Mouse (Mus musculus): ENCODE results near the gene Daxx. TPM values are rescaled to one million over a fixed set of nuclear protein-coding genes. Genes with fewer than 3 reads are reported as not detected.

Daxx gene
- polyA plus RNA-seq, 1 experiment from 2014 or later, result 39.2 TPM

DNA sequence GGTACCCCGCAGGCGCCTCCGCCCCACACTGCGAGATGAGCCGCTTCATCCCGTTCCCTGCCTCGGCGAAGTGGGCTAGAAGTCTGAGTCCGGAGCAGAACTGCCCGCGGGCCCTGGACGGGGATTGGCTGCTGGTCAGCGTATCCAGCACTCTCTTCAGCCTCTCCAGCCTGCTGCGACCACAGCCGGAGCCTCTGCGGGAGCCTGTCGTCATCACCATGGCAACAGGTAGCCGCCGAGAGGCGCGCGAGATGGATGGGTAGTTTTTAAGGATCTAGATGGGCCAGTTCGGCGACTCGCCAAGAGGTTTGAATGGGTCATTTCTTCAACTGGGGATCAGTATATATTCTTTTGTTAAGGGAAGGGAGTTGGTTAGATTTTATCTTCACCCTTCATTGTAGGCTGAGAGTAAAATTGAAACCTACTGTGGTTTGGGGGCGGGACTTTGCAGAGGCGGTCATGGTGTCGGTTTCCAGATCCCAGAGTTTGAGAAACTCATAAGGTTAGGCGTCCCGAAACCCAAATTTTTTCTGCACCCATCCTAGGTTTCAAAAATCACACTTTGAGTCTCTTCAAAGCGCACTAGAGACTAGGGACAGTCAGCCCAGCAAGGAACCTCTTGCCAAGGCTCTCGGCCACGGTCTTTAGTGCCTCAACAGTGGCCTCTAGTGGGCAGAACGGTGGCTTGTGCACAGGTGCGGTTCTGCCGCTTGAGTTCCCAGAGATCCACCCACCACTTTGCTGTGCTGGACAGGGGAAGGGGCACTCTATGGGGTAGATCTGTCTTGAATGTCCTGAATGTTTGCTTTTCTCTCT, 11.3 kb downstream of the Daxx start:
- Histone ChIP-seq H3K9ac (replicated peaks; ENCODE audit: low read depth, low read length) (peak overlapping the region; percentile 55), H3K27ac (ENCODE audit: low read length) (peak overlapping the region; percentile 48; the same call in 1 of the 2 replicates), H3K27me3 (ENCODE audit: control insufficient read depth, insufficient read depth, low read length) (no peaks in the 10 kb centered on the region), H3K36me3 (ENCODE audit: control insufficient read depth, insufficient read depth, low read length) (no peaks in the 10 kb centered on the region), H3K4me1 (ENCODE audit: control insufficient read depth, insufficient read depth, low read length) (peaks cover 13% of the 10 kb centered on the region), H3K4me3 (ENCODE audit: low read depth, low read length) (peak overlapping the region; percentile 70), H3K4me2 (replicated peaks; ENCODE audit: low read depth, low read length) (peak overlapping the region; percentile 99), H3K9me3 (ENCODE audit: control insufficient read depth, low read depth, low read length) (no peaks in the 10 kb centered on the region)
- WGBS, result under 1% methylated on average over 36 of the region's 36 CpGs
- peak; percentile 35; the same call in 1 of the 2 replicates for ATAC-seq (ENCODE audit: insufficient number of reproducible peaks, insufficient read depth, low FRiP score, low read depth)

DNA sequence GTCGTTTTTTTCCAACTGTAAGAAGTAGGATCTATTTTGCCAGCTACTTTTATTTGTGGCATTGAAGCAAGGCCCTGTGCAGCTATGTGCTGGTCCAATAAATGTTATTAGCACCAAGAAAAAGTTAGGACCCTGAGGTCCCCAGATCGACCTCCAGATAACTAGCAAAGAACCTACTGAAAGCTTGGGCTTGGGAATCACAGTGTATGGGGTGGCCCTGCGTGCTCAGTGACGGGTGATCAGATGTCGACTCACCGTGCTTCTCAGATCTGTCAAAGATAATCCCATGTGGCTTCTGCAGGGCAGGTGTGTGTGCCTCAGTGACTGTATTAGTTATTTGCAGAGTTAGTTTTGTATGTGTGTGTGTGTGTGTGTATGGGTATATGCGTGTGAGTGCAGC, 12.1 kb downstream of the Daxx start:
- no peak overlapping the region for H3K4me3 ChIP-seq (ENCODE audit: low read depth, low read length)
- no peaks in the 10 kb centered on the region for H3K9me3 ChIP-seq (ENCODE audit: control insufficient read depth, low read depth, low read length)
- H3K27ac ChIP-seq (ENCODE audit: low read length), result no peak overlapping the region
- peaks cover 13% of the 10 kb centered on the region for H3K4me1 ChIP-seq (ENCODE audit: control insufficient read depth, insufficient read depth, low read length)
- no peak overlapping the region for H3K9ac ChIP-seq (replicated peaks; ENCODE audit: low read depth, low read length)
- WGBS, result 89% methylated on average over 7 of the region's 7 CpGs
- H3K4me2 ChIP-seq (replicated peaks; ENCODE audit: low read depth, low read length), result no peak overlapping the region
- H3K36me3 ChIP-seq (ENCODE audit: control insufficient read depth, insufficient read depth, low read length), result 0 out of 2 replicates have a peak, but pooled peaks cover under 1% of the 10 kb centered on the region
- no peak for ATAC-seq (ENCODE audit: insufficient number of reproducible peaks, insufficient read depth, low FRiP score, low read depth)
- no peaks in the 10 kb centered on the region for H3K27me3 ChIP-seq (ENCODE audit: control insufficient read depth, insufficient read depth, low read length)

DNA sequence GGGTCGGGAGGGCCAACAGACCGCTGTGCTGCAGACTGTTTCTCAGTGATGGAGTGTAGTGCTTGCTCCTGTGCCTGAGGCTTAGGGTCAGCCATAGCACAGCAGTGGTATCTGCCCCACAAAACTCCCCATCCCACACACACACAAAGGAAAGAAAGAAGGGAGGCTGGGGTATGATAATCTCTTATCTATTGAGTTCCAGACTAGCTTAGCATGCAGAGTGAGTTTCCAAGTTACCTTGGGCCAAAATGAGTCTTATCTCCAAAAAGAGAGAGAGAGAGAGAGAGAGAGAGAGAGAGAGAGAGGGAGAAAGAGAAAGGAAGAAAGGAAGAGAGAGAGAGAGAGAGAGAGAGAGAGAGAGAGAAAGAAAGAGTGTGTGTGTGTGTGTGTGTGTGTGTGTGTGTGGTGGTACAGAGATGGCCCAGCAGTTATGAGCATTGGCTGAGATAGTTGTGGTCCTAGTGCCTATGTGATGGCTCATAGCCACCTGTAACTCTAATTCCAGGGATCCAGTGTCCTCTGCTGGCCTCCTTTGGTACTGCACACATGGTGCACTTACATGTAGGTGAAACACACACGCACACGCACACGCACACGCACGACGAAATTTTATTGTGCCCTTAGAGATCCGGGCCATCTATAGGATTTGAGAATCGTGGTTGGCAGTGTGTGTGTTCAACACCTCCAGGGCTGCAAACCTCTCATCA, 15.5 kb downstream of the Daxx start:
- no peak overlapping the region for H3K27ac ChIP-seq (ENCODE audit: low read length)
- H3K9ac ChIP-seq (replicated peaks; ENCODE audit: low read depth, low read length), result no peak overlapping the region
- 86% methylated on average over 10 of the region's 10 CpGs for WGBS
- peaks cover 4% of the 10 kb centered on the region for H3K4me1 ChIP-seq (ENCODE audit: control insufficient read depth, insufficient read depth, low read length)
- H3K9me3 ChIP-seq (ENCODE audit: control insufficient read depth, low read depth, low read length), result no peaks in the 10 kb centered on the region
- no peak for ATAC-seq (ENCODE audit: insufficient number of reproducible peaks, insufficient read depth, low FRiP score, low read depth)
- H3K4me2 ChIP-seq (replicated peaks; ENCODE audit: low read depth, low read length), result no peak overlapping the region
- H3K27me3 ChIP-seq (ENCODE audit: control insufficient read depth, insufficient read depth, low read length), result no peaks in the 10 kb centered on the region
- H3K36me3 ChIP-seq (ENCODE audit: control insufficient read depth, insufficient read depth, low read length), result 0 out of 2 replicates have a peak, but pooled peaks cover 3% of the 10 kb centered on the region
- no peak overlapping the region for H3K4me3 ChIP-seq (ENCODE audit: low read depth, low read length)

DNA sequence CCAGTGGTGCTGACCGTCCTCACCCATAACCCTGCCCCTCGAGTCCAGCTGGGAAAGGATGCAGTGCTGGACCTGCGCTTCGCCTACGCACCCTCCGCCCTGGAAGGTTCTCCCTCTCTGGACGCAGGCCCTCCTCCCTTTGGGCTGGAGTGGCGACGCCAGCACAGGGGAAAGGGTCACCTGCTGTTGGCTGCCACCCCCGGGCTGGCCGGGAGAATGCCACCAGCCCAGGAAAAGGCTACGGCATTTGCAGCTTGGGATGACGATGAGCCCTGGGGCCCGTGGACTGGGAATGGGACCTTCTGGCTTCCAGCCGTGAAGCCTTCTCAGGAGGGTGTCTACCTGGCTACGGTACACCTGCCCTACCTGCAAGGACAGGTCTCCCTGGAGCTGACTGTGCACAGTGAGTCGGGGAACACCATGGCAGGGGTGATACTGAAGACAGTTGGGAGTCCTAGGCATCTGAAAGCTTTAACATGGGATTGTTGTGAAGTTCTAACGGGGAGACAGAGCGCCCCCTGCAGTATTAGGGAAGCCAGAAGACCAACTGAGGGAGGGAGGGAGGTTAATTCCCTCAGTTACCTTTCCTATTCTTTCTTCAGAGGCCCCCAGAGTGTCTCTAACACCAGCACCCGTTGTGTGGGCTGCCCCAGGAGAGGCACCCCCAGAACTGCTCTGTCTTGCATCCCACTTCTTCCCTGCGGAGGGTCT, 16.3 kb downstream of the Daxx start:
- H3K9ac ChIP-seq (replicated peaks; ENCODE audit: low read depth, low read length), result no peak overlapping the region
- no peaks in the 10 kb centered on the region for H3K9me3 ChIP-seq (ENCODE audit: control insufficient read depth, low read depth, low read length)
- no peak overlapping the region for H3K4me2 ChIP-seq (replicated peaks; ENCODE audit: low read depth, low read length)
- no peak for ATAC-seq (ENCODE audit: insufficient number of reproducible peaks, insufficient read depth, low FRiP score, low read depth)
- no peak overlapping the region for H3K4me3 ChIP-seq (ENCODE audit: low read depth, low read length)
- H3K27ac ChIP-seq (ENCODE audit: low read length), result no peak overlapping the region
- no peaks in the 10 kb centered on the region for H3K27me3 ChIP-seq (ENCODE audit: control insufficient read depth, insufficient read depth, low read length)
- H3K4me1 ChIP-seq (ENCODE audit: control insufficient read depth, insufficient read depth, low read length), result peaks cover 4% of the 10 kb centered on the region
- 0 out of 2 replicates have a peak, but pooled peaks cover 3% of the 10 kb centered on the region for H3K36me3 ChIP-seq (ENCODE audit: control insufficient read depth, insufficient read depth, low read length)
- WGBS, result 83% methylated on average over 21 of the region's 21 CpGs

DNA sequence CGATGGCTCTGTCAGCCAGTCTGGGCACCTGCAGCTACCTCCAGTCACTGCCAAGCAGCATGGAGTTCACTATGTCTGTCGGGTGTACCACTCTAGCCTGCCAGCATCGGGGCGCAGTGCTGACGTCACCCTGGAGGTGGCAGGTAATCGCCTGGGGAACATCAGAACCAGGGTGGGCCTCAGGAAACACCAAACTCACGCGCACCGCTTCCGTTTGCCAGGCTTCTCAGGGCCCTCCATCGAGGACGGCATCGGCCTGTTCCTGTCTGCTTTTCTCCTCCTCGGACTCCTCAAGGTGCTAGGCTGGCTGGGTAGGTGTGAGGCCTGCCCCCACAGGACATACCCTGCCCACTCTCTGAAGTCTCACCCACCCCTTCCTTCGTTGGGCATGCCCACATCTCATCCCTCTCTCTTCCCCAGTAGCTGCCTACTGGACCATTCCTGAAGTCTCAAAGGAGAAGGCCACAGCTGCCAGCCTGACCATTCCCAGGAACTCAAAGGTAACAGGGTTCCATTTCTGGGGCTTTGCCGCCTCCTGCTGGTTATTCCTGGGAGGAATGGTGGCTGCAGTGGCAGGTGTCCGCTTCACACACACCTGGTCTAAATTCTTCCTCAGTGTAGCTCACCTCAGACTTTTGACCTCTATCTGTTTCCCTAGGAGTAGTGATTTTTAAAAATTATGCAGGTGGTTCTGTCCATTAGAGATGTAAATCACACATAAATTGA, 17.2 kb downstream of the Daxx start:
- Histone ChIP-seq H3K27me3 (ENCODE audit: control insufficient read depth, insufficient read depth, low read length) (no peaks in the 10 kb centered on the region), H3K36me3 (ENCODE audit: control insufficient read depth, insufficient read depth, low read length) (0 out of 2 replicates have a peak, but pooled peaks cover 3% of the 10 kb centered on the region), H3K27ac (ENCODE audit: low read length) (no peak overlapping the region), H3K9me3 (ENCODE audit: control insufficient read depth, low read depth, low read length) (no peaks in the 10 kb centered on the region), H3K4me3 (ENCODE audit: low read depth, low read length) (no peak overlapping the region), H3K9ac (replicated peaks; ENCODE audit: low read depth, low read length) (no peak overlapping the region), H3K4me1 (ENCODE audit: control insufficient read depth, insufficient read depth, low read length) (peaks cover 11% of the 10 kb centered on the region), H3K4me2 (replicated peaks; ENCODE audit: low read depth, low read length) (no peak overlapping the region)
- ATAC-seq (ENCODE audit: insufficient number of reproducible peaks, insufficient read depth, low FRiP score, low read depth), result no peak
- 79% methylated on average over 17 of the region's 17 CpGs for WGBS

DNA sequence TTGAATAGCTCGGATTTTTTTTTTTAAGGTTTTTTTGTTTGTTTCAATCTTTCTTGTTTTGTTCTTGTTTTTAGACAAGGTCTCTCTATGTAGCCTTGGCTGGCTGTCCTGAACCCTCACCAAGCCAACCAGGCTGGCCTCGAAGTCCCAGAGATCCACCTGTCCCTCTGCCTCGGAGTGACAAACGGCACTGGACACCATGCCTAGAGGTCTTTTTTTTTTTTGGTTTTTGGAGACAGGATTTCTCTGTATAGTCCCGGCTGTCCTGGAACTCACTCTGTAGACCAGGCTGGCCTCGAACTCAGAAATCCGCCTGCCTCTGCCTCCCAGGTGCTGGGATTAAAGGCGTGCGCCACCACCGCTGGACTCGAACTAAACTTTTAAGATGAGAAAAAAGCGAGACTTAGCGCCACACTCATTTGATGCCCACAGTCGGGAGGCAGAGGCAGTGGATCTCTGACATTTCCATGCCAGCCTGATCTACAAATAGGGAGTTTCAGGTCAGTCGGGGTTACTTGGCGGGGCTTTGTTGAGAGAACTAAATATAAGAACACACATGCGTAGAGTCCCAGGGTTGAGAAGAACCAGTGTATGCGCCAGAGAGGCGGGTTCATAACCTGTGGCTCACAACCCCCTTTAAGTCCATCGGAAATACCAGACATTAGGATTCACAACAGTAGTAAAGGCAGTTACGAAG, 19.2 kb downstream of the Daxx start:
- H3K27me3 ChIP-seq (ENCODE audit: control insufficient read depth, insufficient read depth, low read length), result no peaks in the 10 kb centered on the region
- H3K9me3 ChIP-seq (ENCODE audit: control insufficient read depth, low read depth, low read length), result no peaks in the 10 kb centered on the region
- H3K9ac ChIP-seq (replicated peaks; ENCODE audit: low read depth, low read length), result peak overlapping the region; percentile 77
- peaks cover 4% of the 10 kb centered on the region for H3K36me3 ChIP-seq (ENCODE audit: control insufficient read depth, insufficient read depth, low read length)
- H3K27ac ChIP-seq (ENCODE audit: low read length), result no peak overlapping the region
- 61% methylated on average over 21 of the region's 21 CpGs for WGBS
- H3K4me3 ChIP-seq (ENCODE audit: low read depth, low read length), result peak overlapping the region; percentile 94
- H3K4me1 ChIP-seq (ENCODE audit: control insufficient read depth, insufficient read depth, low read length), result peaks cover 12% of the 10 kb centered on the region
- ATAC-seq (ENCODE audit: insufficient number of reproducible peaks, insufficient read depth, low FRiP score, low read depth), result no peak
- H3K4me2 ChIP-seq (replicated peaks; ENCODE audit: low read depth, low read length), result peak overlapping the region; percentile 98

DNA sequence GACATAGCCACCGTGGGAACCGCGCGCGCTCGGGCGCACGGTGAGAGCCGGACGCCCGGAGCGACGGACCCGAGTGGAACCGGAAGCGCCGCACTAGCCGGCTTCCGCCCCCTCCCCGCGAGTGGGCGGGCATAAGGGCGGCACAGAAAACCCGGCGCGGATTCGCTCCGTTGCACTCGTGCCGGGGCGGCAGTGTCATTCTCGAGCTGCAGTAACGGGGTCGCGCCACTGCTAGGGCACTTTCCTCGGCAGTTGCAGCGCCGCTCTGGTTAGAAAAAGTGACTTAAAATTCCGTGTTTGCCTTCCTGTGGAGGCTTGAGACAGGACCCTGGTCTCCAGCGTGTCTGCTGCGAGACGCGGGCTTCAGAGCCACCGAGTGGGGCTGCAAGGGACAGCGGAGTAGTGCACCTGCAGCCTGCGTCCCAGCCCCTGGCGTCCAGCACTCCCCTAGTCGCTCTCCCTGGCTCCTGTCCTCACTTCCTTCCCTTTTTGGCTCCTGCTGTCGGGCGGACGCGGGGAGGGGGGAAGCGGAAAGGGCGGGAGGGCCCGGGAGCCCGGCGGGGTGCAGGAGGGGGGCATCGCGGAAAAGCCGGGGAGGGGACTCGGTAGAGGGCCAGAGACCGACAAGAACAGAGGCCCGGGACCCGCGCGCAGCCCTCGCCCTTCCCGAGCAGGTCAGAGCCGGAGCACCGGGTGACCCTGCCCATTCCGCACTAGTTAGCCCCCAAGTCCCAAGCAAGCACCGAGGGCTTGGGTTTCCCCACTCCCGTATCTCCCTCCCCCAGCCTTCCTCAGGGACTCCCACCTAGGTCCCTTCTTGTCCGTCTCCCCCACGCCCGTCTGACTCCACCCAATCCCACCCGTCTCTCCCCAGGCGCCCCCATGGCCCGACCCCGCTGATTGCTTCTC, 20.4 kb downstream of the Daxx start, which contains the start of gene Rgl2:
Rgl2 (plus strand) TSS at position 173 of the 909 bp plus-strand sequence.
- Histone ChIP-seq H3K27ac (ENCODE audit: low read length) (peak within 1 kb of the TSS; percentile 95), H3K27me3 (ENCODE audit: control insufficient read depth, insufficient read depth, low read length) (no peaks in the 10 kb centered on the region), H3K4me3 (ENCODE audit: low read depth, low read length) (peak within 1 kb of the TSS; percentile 94), H3K4me1 (ENCODE audit: control insufficient read depth, insufficient read depth, low read length) (peaks cover 12% of the 10 kb centered on the region), H3K4me2 (replicated peaks; ENCODE audit: low read depth, low read length) (peak within 1 kb of the TSS; percentile 98), H3K9ac (replicated peaks; ENCODE audit: low read depth, low read length) (peak within 1 kb of the TSS; percentile 87), H3K36me3 (ENCODE audit: control insufficient read depth, insufficient read depth, low read length) (peaks cover 7% of the 10 kb centered on the region), H3K9me3 (ENCODE audit: control insufficient read depth, low read depth, low read length) (no peaks in the 10 kb centered on the region)
- ATAC-seq (ENCODE audit: insufficient number of reproducible peaks, insufficient read depth, low FRiP score, low read depth), result peak; percentile 84
- under 1% methylated on average over 71 of the region's 80 CpGs for WGBS

All from stomach, embryonic 14.5 days (tissue).